Mouse (Mus musculus): Measurements from ENCODE around the gene Ap5b1. TPM values are rescaled to one million over a fixed set of nuclear protein-coding genes. Genes with fewer than 3 reads are reported as not detected.
A peak's percentile ranks its signal among the peaks of the same experiment; 100 is the strongest.

Gene Ap5b1
- polyA plus RNA-seq, 1 experiment from 2014 or later: 10.3 TPM

GRCm38 (mm10) chr19:5572331-5573125 is 4.7 kb downstream of the Ap5b1 start:
- Histone ChIP-seq H3K9ac (ENCODE audit: low read depth, low read length) (no peak overlapping the region), H3K4me3 (ENCODE audit: low read length) (no peak overlapping the region), H3K9me3 (ENCODE audit: control insufficient read depth, low read length) (no peaks in the 10 kb centered on the region), H3K4me2 (ENCODE audit: low read depth, low read length) (no peak overlapping the region), H3K27ac (ENCODE audit: low read length) (peak overlapping the region; percentile 14; the same call in 1 of the 2 replicates), H3K27me3 (replicated peaks; ENCODE audit: control insufficient read depth, insufficient read depth, low read length) (no peaks in the 10 kb centered on the region), H3K36me3 (ENCODE audit: control insufficient read depth, insufficient read depth, low read length) (peaks cover 5% of the 10 kb centered on the region), H3K4me1 (ENCODE audit: control insufficient read depth, insufficient read depth, low read length) (peaks cover 16% of the 10 kb centered on the region)
- ATAC-seq: no peak
- WGBS: 84% methylated on average over 19 of the region's 19 CpGs

GRCm38 (mm10) chr19:5575336-5575735 is 7.5 kb downstream of the Ap5b1 start:
- Histone ChIP-seq H3K4me2 (ENCODE audit: low read depth, low read length) (no peak overlapping the region), H3K4me1 (ENCODE audit: control insufficient read depth, insufficient read depth, low read length) (no peaks in the 10 kb centered on the region), H3K9me3 (ENCODE audit: control insufficient read depth, low read length) (no peaks in the 10 kb centered on the region), H3K27me3 (replicated peaks; ENCODE audit: control insufficient read depth, insufficient read depth, low read length) (no peaks in the 10 kb centered on the region), H3K27ac (ENCODE audit: low read length) (no peak overlapping the region), H3K9ac (ENCODE audit: low read depth, low read length) (no peak overlapping the region), H3K4me3 (ENCODE audit: low read length) (no peak overlapping the region), H3K36me3 (ENCODE audit: control insufficient read depth, insufficient read depth, low read length) (no peaks in the 10 kb centered on the region; the same call in 1 of the 2 replicates)
- 51% methylated on average over 1 of the region's 1 CpGs for WGBS
- no peak for ATAC-seq

DNA sequence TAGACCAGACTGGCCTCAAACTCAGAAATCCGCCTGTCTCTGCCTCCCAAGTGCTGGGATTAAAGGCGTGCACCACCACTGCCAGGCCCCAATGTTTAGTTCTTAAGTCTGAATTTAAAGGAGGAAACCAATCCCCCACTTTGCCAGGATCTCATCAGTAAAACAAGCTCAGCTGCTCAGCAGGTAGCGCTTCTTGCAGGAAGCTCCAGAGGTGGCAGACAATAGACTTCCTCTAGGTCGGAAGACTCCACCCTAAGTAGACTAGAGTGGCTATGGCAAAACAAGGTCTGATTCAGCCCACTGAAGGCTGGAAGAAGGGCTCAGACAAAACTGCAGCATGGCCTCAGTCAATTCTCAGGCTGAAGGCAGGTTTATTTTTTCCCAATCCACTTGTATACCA is 12.1 kb downstream of the Ap5b1 start:
- no peak for ATAC-seq
- Histone ChIP-seq H3K9me3 (ENCODE audit: control insufficient read depth, low read length) (no peaks in the 10 kb centered on the region), H3K27ac (ENCODE audit: low read length) (no peak overlapping the region), H3K4me2 (ENCODE audit: low read depth, low read length) (no peak overlapping the region), H3K4me1 (ENCODE audit: control insufficient read depth, insufficient read depth, low read length) (no peaks in the 10 kb centered on the region), H3K4me3 (ENCODE audit: low read length) (no peak overlapping the region), H3K27me3 (replicated peaks; ENCODE audit: control insufficient read depth, insufficient read depth, low read length) (no peaks in the 10 kb centered on the region), H3K9ac (ENCODE audit: low read depth, low read length) (no peak overlapping the region), H3K36me3 (ENCODE audit: control insufficient read depth, insufficient read depth, low read length) (no peaks in the 10 kb centered on the region)
- 76% methylated on average over 4 of the region's 4 CpGs for WGBS

DNA sequence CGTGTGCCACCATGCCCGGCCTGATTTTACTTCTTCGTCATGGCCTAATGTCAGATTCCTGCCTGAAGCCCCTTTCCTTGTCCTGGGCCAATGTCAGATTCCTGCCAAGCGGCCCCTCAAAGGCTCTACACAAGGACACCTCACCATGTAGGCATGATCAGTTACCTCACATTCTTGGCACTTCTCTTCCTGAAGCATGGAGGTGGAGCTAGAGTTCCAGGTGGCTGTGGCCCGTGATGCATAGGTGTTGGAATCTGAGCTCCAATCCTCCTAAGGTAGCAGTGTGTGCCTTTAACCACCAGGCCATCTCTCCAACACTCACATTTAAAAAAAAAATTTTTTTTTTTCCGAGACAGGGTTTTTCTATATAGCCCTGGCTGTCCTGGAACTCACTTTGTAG is 13.0 kb downstream of the Ap5b1 start:
- Histone ChIP-seq H3K4me1 (ENCODE audit: control insufficient read depth, insufficient read depth, low read length) (no peaks in the 10 kb centered on the region), H3K9ac (ENCODE audit: low read depth, low read length) (no peak overlapping the region), H3K9me3 (ENCODE audit: control insufficient read depth, low read length) (no peaks in the 10 kb centered on the region), H3K4me2 (ENCODE audit: low read depth, low read length) (no peak overlapping the region), H3K27me3 (replicated peaks; ENCODE audit: control insufficient read depth, insufficient read depth, low read length) (no peaks in the 10 kb centered on the region), H3K36me3 (ENCODE audit: control insufficient read depth, insufficient read depth, low read length) (no peaks in the 10 kb centered on the region), H3K27ac (ENCODE audit: low read length) (no peak overlapping the region), H3K4me3 (ENCODE audit: low read length) (no peak overlapping the region)
- WGBS: 89% methylated on average over 6 of the region's 6 CpGs
- no peak for ATAC-seq

- no peak for ATAC-seq
- no peak overlapping the region for H3K9ac ChIP-seq (ENCODE audit: low read depth, low read length)
- H3K36me3 ChIP-seq (ENCODE audit: control insufficient read depth, insufficient read depth, low read length): no peaks in the 10 kb centered on the region
- no peak overlapping the region for H3K27ac ChIP-seq (ENCODE audit: low read length)
- no peaks in the 10 kb centered on the region for H3K9me3 ChIP-seq (ENCODE audit: control insufficient read depth, low read length)
- WGBS: 74% methylated on average over 2 of the region's 2 CpGs
- H3K27me3 ChIP-seq (replicated peaks; ENCODE audit: control insufficient read depth, insufficient read depth, low read length): no peaks in the 10 kb centered on the region
- H3K4me2 ChIP-seq (ENCODE audit: low read depth, low read length): no peak overlapping the region
- no peak overlapping the region for H3K4me3 ChIP-seq (ENCODE audit: low read length)
- no peaks in the 10 kb centered on the region for H3K4me1 ChIP-seq (ENCODE audit: control insufficient read depth, insufficient read depth, low read length)
Measured at GRCm38 (mm10) chr19:5581995-5582394, 14.2 kb downstream of the Ap5b1 start.

- Histone ChIP-seq H3K9me3 (ENCODE audit: control insufficient read depth, low read length) (no peaks in the 10 kb centered on the region), H3K4me3 (ENCODE audit: low read length) (no peak overlapping the region), H3K4me1 (ENCODE audit: control insufficient read depth, insufficient read depth, low read length) (no peaks in the 10 kb centered on the region), H3K27ac (ENCODE audit: low read length) (no peak overlapping the region), H3K27me3 (replicated peaks; ENCODE audit: control insufficient read depth, insufficient read depth, low read length) (no peaks in the 10 kb centered on the region), H3K9ac (ENCODE audit: low read depth, low read length) (no peak overlapping the region), H3K4me2 (ENCODE audit: low read depth, low read length) (no peak overlapping the region), H3K36me3 (ENCODE audit: control insufficient read depth, insufficient read depth, low read length) (no peaks in the 10 kb centered on the region)
- WGBS: 76% methylated on average over 9 of the region's 9 CpGs
- no peak for ATAC-seq
Measured at GRCm38 (mm10) chr19:5589159-5589558, 21.3 kb downstream of the Ap5b1 start.

DNA sequence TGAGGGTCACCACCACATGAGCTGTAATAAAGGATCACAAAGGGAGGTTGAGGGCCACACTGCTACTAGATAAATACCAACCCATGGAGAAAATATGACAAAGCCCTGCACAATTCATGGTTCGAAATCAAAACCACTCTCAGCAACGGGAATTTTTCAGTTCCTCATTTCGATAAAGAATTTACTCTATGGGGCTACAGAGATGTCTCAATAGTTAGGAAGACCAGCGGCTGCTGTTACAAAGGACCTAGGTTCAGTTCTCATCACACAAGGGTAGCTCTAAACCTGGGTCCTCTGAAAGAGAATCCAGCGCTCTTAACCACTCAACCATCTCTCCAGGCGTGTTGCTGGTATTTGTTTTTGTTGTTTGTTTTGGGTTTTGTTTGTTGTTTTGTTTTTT is 24.1 kb downstream of the Ap5b1 start:
- H3K27ac ChIP-seq (ENCODE audit: low read length): no peak overlapping the region
- no peak overlapping the region for H3K4me2 ChIP-seq (ENCODE audit: low read depth, low read length)
- H3K9ac ChIP-seq (ENCODE audit: low read depth, low read length): no peak overlapping the region
- no peaks in the 10 kb centered on the region for H3K27me3 ChIP-seq (replicated peaks; ENCODE audit: control insufficient read depth, insufficient read depth, low read length)
- H3K9me3 ChIP-seq (ENCODE audit: control insufficient read depth, low read length): no peaks in the 10 kb centered on the region
- H3K4me1 ChIP-seq (ENCODE audit: control insufficient read depth, insufficient read depth, low read length): no peaks in the 10 kb centered on the region
- H3K36me3 ChIP-seq (ENCODE audit: control insufficient read depth, insufficient read depth, low read length): no peaks in the 10 kb centered on the region
- no peak for ATAC-seq
- WGBS: 88% methylated on average over 6 of the region's 6 CpGs
- H3K4me3 ChIP-seq (ENCODE audit: low read length): no peak overlapping the region

DNA sequence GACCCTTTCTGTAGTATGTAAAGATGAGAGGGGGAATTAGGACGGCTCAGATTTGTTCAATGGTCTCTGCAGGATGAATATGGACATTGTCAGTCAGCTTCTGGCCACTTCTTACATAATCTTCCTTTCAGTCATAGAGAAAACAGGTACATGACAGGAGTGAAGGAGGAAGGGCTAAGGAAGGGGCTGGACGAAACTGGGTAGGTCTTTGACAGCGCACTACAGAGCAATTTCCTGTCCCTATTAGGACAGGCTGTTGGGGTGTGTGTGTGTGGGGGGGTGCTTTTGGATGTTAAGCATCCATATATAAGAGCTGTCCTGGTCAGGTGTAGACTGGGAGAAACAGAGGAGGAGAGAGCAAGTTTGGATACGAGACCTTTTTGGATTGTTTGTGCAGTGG is 31.4 kb downstream of the Ap5b1 start:
- Histone ChIP-seq H3K9me3 (ENCODE audit: control insufficient read depth, low read length) (no peaks in the 10 kb centered on the region), H3K27me3 (replicated peaks; ENCODE audit: control insufficient read depth, insufficient read depth, low read length) (no peaks in the 10 kb centered on the region), H3K27ac (ENCODE audit: low read length) (no peak overlapping the region), H3K4me1 (ENCODE audit: control insufficient read depth, insufficient read depth, low read length) (peaks cover 18% of the 10 kb centered on the region), H3K9ac (ENCODE audit: low read depth, low read length) (no peak overlapping the region), H3K4me2 (ENCODE audit: low read depth, low read length) (no peak overlapping the region), H3K36me3 (ENCODE audit: control insufficient read depth, insufficient read depth, low read length) (peaks cover 9% of the 10 kb centered on the region), H3K4me3 (ENCODE audit: low read length) (no peak overlapping the region)
- 79% methylated on average over 4 of the region's 4 CpGs for WGBS
- no peak for ATAC-seq

- Histone ChIP-seq H3K27me3 (replicated peaks; ENCODE audit: control insufficient read depth, insufficient read depth, low read length) (no peaks in the 10 kb centered on the region), H3K4me3 (ENCODE audit: low read length) (peak within 1 kb of the TSS; percentile 75), H3K9ac (ENCODE audit: low read depth, low read length) (peak within 1 kb of the TSS; percentile 96), H3K36me3 (ENCODE audit: control insufficient read depth, insufficient read depth, low read length) (peaks cover 22% of the 10 kb centered on the region), H3K4me1 (ENCODE audit: control insufficient read depth, insufficient read depth, low read length) (peaks cover 21% of the 10 kb centered on the region), H3K27ac (ENCODE audit: low read length) (peak within 1 kb of the TSS; percentile 86), H3K4me2 (ENCODE audit: low read depth, low read length) (peak within 1 kb of the TSS; percentile 92), H3K9me3 (ENCODE audit: control insufficient read depth, low read length) (no peaks in the 10 kb centered on the region)
- WGBS: under 1% methylated on average over 64 of the region's 64 CpGs
- peak; percentile 91 for ATAC-seq
Measured at GRCm38 (mm10) chr19:5601752-5602541, 34.1 kb downstream of the Ap5b1 start, which contains the start of gene Rnaseh2c. Rnaseh2c (plus strand) TSS chr19:5601873.

Measured in intestine, embryonic 16.5 days (tissue).